Mouse (Mus musculus) olfactory bulb, adult 2 months (tissue): ENCODE measurements around the gene Efcab6.

Source experiments
- CTCF ChIP-seq: fragments of 200-500 bp; IDR thresholded peaks from 2 replicates; pipeline ENCODE4 v1.5.1; 2012; ENCODE audit warnings: low read depth, mild to moderate bottlenecking, low read length, moderate library complexity; ENCODE audit not compliant: insufficient read depth
- POLR2A ChIP-seq: fragments of 200-500 bp; IDR thresholded peaks from 2 replicates; pipeline ENCODE4 v1.6.1; 2012; ENCODE audit warnings: mild to moderate bottlenecking, low read depth, low read length, moderate library complexity; ENCODE audit not compliant: insufficient read depth

DNA sequence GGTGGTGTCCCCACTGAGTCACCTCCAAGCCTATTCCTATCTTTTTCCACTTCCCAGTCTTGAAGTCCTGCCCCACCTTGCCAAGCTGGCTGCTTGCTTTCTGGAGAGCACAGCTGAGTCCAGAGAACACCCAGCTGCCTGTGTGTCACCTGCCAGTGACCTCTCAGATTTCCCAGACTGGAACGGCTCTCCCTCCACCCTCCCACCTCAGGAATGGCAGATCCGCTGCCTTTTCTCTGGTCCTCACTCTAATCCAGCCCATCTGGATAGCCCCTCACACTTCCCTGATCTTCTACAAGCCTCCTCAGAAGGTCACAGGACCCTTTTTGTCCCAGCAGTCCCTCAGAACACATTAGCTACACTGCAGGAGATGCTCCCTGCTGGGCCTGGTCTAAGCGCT lies 73.7 kb downstream of the Efcab6 start:
- TF ChIP-seq CTCF (no peak), POLR2A (no peak)
